Mouse (Mus musculus): Measurements from ENCODE around the gene Snx15.

The Snx15 gene

GRCm38 (mm10) chr19:6071261-6071660 lies 56.8 kb downstream of the Snx15 start:
- no peak for DNase-seq (ENCODE audit: low spot score)

DNA sequence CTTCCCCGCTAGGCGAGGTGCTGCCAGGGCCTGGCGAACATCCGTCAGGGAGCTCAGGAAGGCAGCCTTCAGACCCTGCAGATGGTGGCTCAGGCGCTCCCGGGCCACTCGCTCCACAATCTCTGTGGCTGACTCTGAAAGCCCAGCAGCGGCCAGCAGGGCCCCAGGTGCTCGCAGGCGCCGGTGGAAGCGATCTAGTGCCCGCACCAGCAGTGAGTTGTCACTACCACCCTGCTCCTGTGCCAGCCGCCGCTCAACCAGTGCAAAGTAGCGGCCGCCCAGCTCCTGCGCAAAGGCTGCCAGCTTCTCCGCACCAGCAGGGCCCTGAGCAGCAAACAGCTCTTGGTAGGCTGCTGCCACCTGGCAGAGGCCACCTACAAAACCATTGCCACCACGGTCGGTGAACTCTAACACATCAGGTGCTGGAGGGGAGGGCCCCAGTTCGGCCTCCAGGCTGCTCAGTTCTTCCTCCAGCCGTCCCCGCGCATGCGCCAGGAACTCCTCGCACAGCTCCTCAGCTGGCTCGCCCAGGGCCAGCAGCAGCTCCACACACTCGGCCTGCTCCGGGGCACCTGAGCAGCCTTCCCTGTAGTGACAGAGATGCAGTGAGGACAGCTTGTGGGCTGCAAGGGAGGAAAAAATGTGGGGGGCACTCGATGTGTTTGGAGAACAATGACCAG lies 57.4 kb downstream of the Snx15 start:
- no peak for DNase-seq (ENCODE audit: low spot score)

- DNase-seq (ENCODE audit: low spot score), result no peak
These were observed 58.3 kb downstream of the Snx15 start for GRCm38 (mm10) chr19:6069851-6070250.

Measured in testis, postnatal 14 days (tissue).